ENCODE assay signal across 33 mouse cellular contexts in the genomic region with DNA sequence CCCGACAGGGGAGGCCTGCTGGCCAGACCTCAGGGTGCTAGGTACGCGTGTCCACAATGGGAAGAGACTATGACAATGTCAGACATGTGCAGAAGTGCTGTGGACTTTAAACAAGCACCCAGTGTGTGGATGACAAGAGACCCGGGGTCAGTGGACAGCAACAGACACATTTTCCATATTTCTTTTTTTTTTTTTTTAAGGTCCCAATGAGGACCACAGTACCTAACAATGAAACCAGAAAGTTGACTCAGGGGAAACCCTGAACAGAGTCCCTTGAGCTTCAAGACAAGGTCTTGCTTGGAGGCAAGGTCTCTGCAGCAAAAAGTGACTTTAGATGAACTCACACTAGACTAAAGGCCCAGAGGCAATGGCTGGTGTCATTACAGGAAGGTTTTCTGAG.
"Had no signal": no experiment of that assay in that cellular context is flagged by ENCODE, and none has a peak within 500 bp of the region (broad histone marks: within the 10 kb centered on the region; RNA-seq: fewer than 3 reads in every experiment).

No protein-coding gene starts in this region.

- ATAC-seq: hindbrain, embryonic 16.5 days; hindbrain, postnatal 0 days; inflammation-experienced regulatory T-cells, adult 6 months; intestine, embryonic 15.5 days; intestine, embryonic 16.5 days; intestine, postnatal 0 days had no signal

- H3K4me2 ChIP-seq: heart, embryonic 12.5 days; heart, embryonic 13.5 days; heart, embryonic 15.5 days; hindbrain, embryonic 12.5 days; hindbrain, embryonic 13.5 days; hindbrain, embryonic 15.5 days; intestine, embryonic 15.5 days; kidney, embryonic 15.5 days had no signal

- H3K27me3 ChIP-seq: hindbrain, embryonic 12.5 days; hindbrain, embryonic 15.5 days had no signal

- H3K27ac ChIP-seq: heart, embryonic 13.5 days; heart, embryonic 15.5 days; hindbrain, embryonic 10.5 days; hindbrain, embryonic 12.5 days; hindbrain, embryonic 13.5 days; hindbrain, embryonic 15.5 days; hindbrain, postnatal 0 days; intestine, embryonic 15.5 days; kidney, embryonic 15.5 days; kidney, postnatal 0 days; layer of hippocampus, adult 2 months; left cerebral cortex, adult 2 months had no signal

- DNase-seq: heart, postnatal 10 days; heart, postnatal 14 days; heart, postnatal 36 days; heart, postnatal 4 days; kidney, adult 11 months; kidney, adult 18-20 months; kidney, adult 2 months; kidney, adult 8-10 months; kidney, adult 9 months; kidney, postnatal 10 days; kidney, postnatal 14 days; kidney, postnatal 25 days; kidney, postnatal 36 days; kidney, postnatal 4 days; layer of hippocampus, adult 9-11 months; layer of hippocampus, postnatal 36 days had no signal

- H3K9ac ChIP-seq: heart, embryonic 12.5 days; heart, embryonic 13.5 days; heart, embryonic 15.5 days; hindbrain, embryonic 12.5 days; hindbrain, embryonic 13.5 days; hindbrain, embryonic 15.5 days; intestine, embryonic 15.5 days; kidney, embryonic 15.5 days had no signal

- H3K36me3 ChIP-seq: heart, embryonic 12.5 days; heart, embryonic 13.5 days; heart, embryonic 15.5 days; hindbrain, embryonic 10.5 days; hindbrain, embryonic 12.5 days; hindbrain, embryonic 13.5 days; hindbrain, embryonic 15.5 days; intestine, embryonic 15.5 days; kidney, embryonic 15.5 days had no signal

- H3K9me3 ChIP-seq: heart, embryonic 12.5 days; heart, embryonic 13.5 days; heart, embryonic 15.5 days; hindbrain, embryonic 10.5 days; hindbrain, embryonic 12.5 days; hindbrain, embryonic 13.5 days; hindbrain, embryonic 15.5 days; intestine, embryonic 15.5 days; kidney, embryonic 15.5 days had no signal

- H3K4me3 ChIP-seq: heart, embryonic 12.5 days; heart, embryonic 13.5 days; heart, embryonic 15.5 days; hindbrain, embryonic 10.5 days; hindbrain, embryonic 12.5 days; hindbrain, embryonic 13.5 days; hindbrain, embryonic 15.5 days; intestine, embryonic 15.5 days; kidney, embryonic 15.5 days; layer of hippocampus, adult 2 months; left cerebral cortex, adult 2 months had no signal
